Mouse (Mus musculus): ENCODE data around the gene Wbp1. TPM values are rescaled to one million over a fixed set of nuclear protein-coding genes. Genes with fewer than 3 reads are reported as not detected.

Gene Wbp1
- polyA plus RNA-seq, 1 experiment from 2014 or later = 30.2 TPM

- WGBS (ENCODE audit: insufficient replicate concordance) = 80% methylated on average over 8 of the region's 8 CpGs
Measured at GRCm38 (mm10) chr6:83140044-83140443, 18.7 kb upstream of the Wbp1 start.

GRCm38 (mm10) chr6:83138056-83138455 lies 16.7 kb upstream of the Wbp1 start:
- Histone ChIP-seq H3K4me2 (peak overlapping the region; percentile 64), H3K4me3 (replicated peaks) (peak overlapping the region; percentile 55), H3K36me3 (replicated peaks) (no peaks in the 10 kb centered on the region), H3K4me1 (replicated peaks) (peaks cover 55% of the 10 kb centered on the region), H3K27ac (replicated peaks) (peak overlapping the region; percentile 81), H3K9me3 (replicated peaks) (no peaks in the 10 kb centered on the region), H3K9ac (no peak overlapping the region; the same call in 1 of the 2 replicates), H3K27me3 (peaks cover 82% of the 10 kb centered on the region)
- ATAC-seq (ENCODE audit: insufficient read depth) = peak; percentile 12; the same call in 1 of the 2 replicates
- WGBS (ENCODE audit: insufficient replicate concordance) = 6% methylated on average over 11 of the region's 11 CpGs

More at GRCm38 (mm10) chr6:83140044-83140443, 18.7 kb upstream of the Wbp1 start:
- Histone ChIP-seq H3K27me3 (peaks cover 77% of the 10 kb centered on the region), H3K27ac (replicated peaks) (no peak overlapping the region), H3K9me3 (replicated peaks) (no peaks in the 10 kb centered on the region), H3K4me1 (replicated peaks) (peaks cover 46% of the 10 kb centered on the region), H3K9ac (no peak overlapping the region), H3K4me2 (no peak overlapping the region), H3K4me3 (replicated peaks) (no peak overlapping the region), H3K36me3 (replicated peaks) (no peaks in the 10 kb centered on the region)
- no peak for ATAC-seq (ENCODE audit: insufficient read depth)

GRCm38 (mm10) chr6:83137576-83137950 lies 16.2 kb upstream of the Wbp1 start:
- Histone ChIP-seq H3K9ac (peak overlapping the region; percentile 51), H3K4me2 (peak overlapping the region; percentile 64), H3K27me3 (peaks cover 77% of the 10 kb centered on the region), H3K27ac (replicated peaks) (peak overlapping the region; percentile 81), H3K4me3 (replicated peaks) (peak overlapping the region; percentile 55), H3K36me3 (replicated peaks) (no peaks in the 10 kb centered on the region), H3K9me3 (replicated peaks) (no peaks in the 10 kb centered on the region), H3K4me1 (replicated peaks) (peaks cover 55% of the 10 kb centered on the region)
- ATAC-seq (ENCODE audit: insufficient read depth) = peak; percentile 62
- under 1% methylated on average over 12 of the region's 12 CpGs for WGBS (ENCODE audit: insufficient replicate concordance)

GRCm38 (mm10) chr6:83136881-83137575 lies 15.7 kb upstream of the Wbp1 start:
- H3K27ac ChIP-seq (replicated peaks) = peak overlapping the region; percentile 81
- WGBS (ENCODE audit: insufficient replicate concordance) = 3% methylated on average over 26 of the region's 26 CpGs
- H3K4me3 ChIP-seq (replicated peaks) = peak overlapping the region; percentile 55
- peaks cover 50% of the 10 kb centered on the region for H3K4me1 ChIP-seq (replicated peaks)
- peak overlapping the region; percentile 64 for H3K4me2 ChIP-seq
- no peaks in the 10 kb centered on the region for H3K36me3 ChIP-seq (replicated peaks)
- H3K9me3 ChIP-seq (replicated peaks) = no peaks in the 10 kb centered on the region
- H3K9ac ChIP-seq = peak overlapping the region; percentile 51
- peaks cover 71% of the 10 kb centered on the region for H3K27me3 ChIP-seq
- ATAC-seq (ENCODE audit: insufficient read depth) = peak; percentile 51

GRCm38 (mm10) chr6:83136291-83136880 lies 15.0 kb upstream of the Wbp1 start:
- peak overlapping the region; percentile 51; the same call in 1 of the 2 replicates for H3K9ac ChIP-seq
- 29% methylated on average over 5 of the region's 5 CpGs for WGBS (ENCODE audit: insufficient replicate concordance)
- H3K4me1 ChIP-seq (replicated peaks) = peaks cover 47% of the 10 kb centered on the region
- H3K9me3 ChIP-seq (replicated peaks) = no peaks in the 10 kb centered on the region
- peaks cover 65% of the 10 kb centered on the region for H3K27me3 ChIP-seq
- H3K27ac ChIP-seq (replicated peaks) = peak overlapping the region; percentile 81
- H3K36me3 ChIP-seq (replicated peaks) = no peaks in the 10 kb centered on the region
- ATAC-seq (ENCODE audit: insufficient read depth) = no peak
- H3K4me3 ChIP-seq (replicated peaks) = peak overlapping the region; percentile 55
- H3K4me2 ChIP-seq = peak overlapping the region; percentile 64

- H3K4me1 ChIP-seq (replicated peaks) = peaks cover 54% of the 10 kb centered on the region
- H3K9ac ChIP-seq = no peak overlapping the region
- no peak for ATAC-seq (ENCODE audit: insufficient read depth)
- peak overlapping the region; percentile 81; the same call in 1 of the 2 replicates for H3K27ac ChIP-seq (replicated peaks)
- H3K36me3 ChIP-seq (replicated peaks) = no peaks in the 10 kb centered on the region
- H3K4me3 ChIP-seq (replicated peaks) = peak overlapping the region; percentile 55
- H3K27me3 ChIP-seq = peaks cover 60% of the 10 kb centered on the region
- H3K9me3 ChIP-seq (replicated peaks) = no peaks in the 10 kb centered on the region
- 18% methylated on average over 37 of the region's 37 CpGs for WGBS (ENCODE audit: insufficient replicate concordance)
- peak overlapping the region; percentile 64 for H3K4me2 ChIP-seq
Measured at GRCm38 (mm10) chr6:83135571-83136161, 14.3 kb upstream of the Wbp1 start.

- H3K36me3 ChIP-seq (replicated peaks) = no peaks in the 10 kb centered on the region
- H3K27me3 ChIP-seq = peaks cover 56% of the 10 kb centered on the region
- no peak within 1 kb of the TSS for H3K9ac ChIP-seq
- H3K4me1 ChIP-seq (replicated peaks) = peaks cover 55% of the 10 kb centered on the region
- H3K4me3 ChIP-seq (replicated peaks) = peak within 1 kb of the TSS; percentile 55
- H3K4me2 ChIP-seq = peak within 1 kb of the TSS; percentile 64
- peak within 1 kb of the TSS; percentile 81 for H3K27ac ChIP-seq (replicated peaks)
- WGBS (ENCODE audit: insufficient replicate concordance) = 57% methylated on average over 7 of the region's 7 CpGs
- no peaks in the 10 kb centered on the region for H3K9me3 ChIP-seq (replicated peaks)
- no peak for ATAC-seq (ENCODE audit: insufficient read depth)
Measured at GRCm38 (mm10) chr6:83134951-83135513, 13.7 kb upstream of the Wbp1 start, which contains the start of gene Rtkn. TSS of gene Rtkn (plus strand) at chr6:83135463.

- 40% methylated on average over 3 of the region's 3 CpGs for WGBS (ENCODE audit: insufficient replicate concordance)
- peaks cover 53% of the 10 kb centered on the region for H3K4me1 ChIP-seq (replicated peaks)
Measured at GRCm38 (mm10) chr6:83134226-83134625, 12.9 kb upstream of the Wbp1 start.

GRCm38 (mm10) chr6:83132176-83132919 lies 11.0 kb upstream of the Wbp1 start:
- Histone ChIP-seq H3K9me3 (replicated peaks) (no peaks in the 10 kb centered on the region), H3K36me3 (replicated peaks) (no peaks in the 10 kb centered on the region), H3K27me3 (peaks cover 29% of the 10 kb centered on the region), H3K27ac (replicated peaks) (peak overlapping the region; percentile 68), H3K4me3 (replicated peaks) (no peak overlapping the region), H3K9ac (no peak overlapping the region), H3K4me1 (replicated peaks) (peaks cover 34% of the 10 kb centered on the region), H3K4me2 (peak overlapping the region; percentile 18; the same call in 1 of the 2 replicates)
- ATAC-seq (ENCODE audit: insufficient read depth) = peak; percentile 26; the same call in 1 of the 2 replicates
- WGBS (ENCODE audit: insufficient replicate concordance) = 67% methylated on average over 9 of the region's 9 CpGs

More at GRCm38 (mm10) chr6:83134226-83134625, 12.9 kb upstream of the Wbp1 start:
- H3K9me3 ChIP-seq (replicated peaks) = no peaks in the 10 kb centered on the region
- H3K27ac ChIP-seq (replicated peaks) = no peak overlapping the region
- peaks cover 48% of the 10 kb centered on the region for H3K27me3 ChIP-seq
- H3K4me2 ChIP-seq = no peak overlapping the region
- no peaks in the 10 kb centered on the region for H3K36me3 ChIP-seq (replicated peaks)
- no peak overlapping the region for H3K9ac ChIP-seq
- ATAC-seq (ENCODE audit: insufficient read depth) = no peak
- H3K4me3 ChIP-seq (replicated peaks) = no peak overlapping the region

- Histone ChIP-seq H3K27me3 (peaks cover 21% of the 10 kb centered on the region), H3K27ac (replicated peaks) (peak overlapping the region; percentile 78), H3K36me3 (replicated peaks) (no peaks in the 10 kb centered on the region), H3K4me2 (peak overlapping the region; percentile 37), H3K9ac (no peak overlapping the region), H3K4me3 (replicated peaks) (no peak overlapping the region), H3K9me3 (replicated peaks) (no peaks in the 10 kb centered on the region), H3K4me1 (replicated peaks) (peaks cover 29% of the 10 kb centered on the region)
- 36% methylated on average over 6 of the region's 6 CpGs for WGBS (ENCODE audit: insufficient replicate concordance)
- ATAC-seq (ENCODE audit: insufficient read depth) = peak; percentile 70
Measured at GRCm38 (mm10) chr6:83131469-83132034, 10.2 kb upstream of the Wbp1 start.
